Mouse (Mus musculus): Measurements from ENCODE around the gene Mettl7b.
"Not testable (repeated sequence)": the region's sequence is repeated elsewhere in the genome, so short reads cannot be mapped to it uniquely, and the experiment has no call there.

- TF ChIP-seq CTCF, POLR2A (IDR thresholded peaks at IDR 0.05; ENCODE audit: insufficient read depth, low read depth, low read length): not testable (repeated sequence)
These were observed 28.3 kb upstream of the Mettl7b start, which contains the start of gene Olfr9 for GRCm38 (mm10) chr10:128989131-128989530.
